Mouse (Mus musculus): ENCODE measurements around the gene Olfr172. TPM values are rescaled to one million over a fixed set of nuclear protein-coding genes. Genes with fewer than 3 reads are reported as not detected.

The Olfr172 gene
- polyA plus RNA-seq, 1 experiment = not detected

- TF ChIP-seq POLR2A (IDR thresholded peaks at IDR 0.05; ENCODE audit: insufficient read depth, low read length) (no peak), EP300 (IDR thresholded peaks at IDR 0.05; ENCODE audit: insufficient read depth, low read depth, low read length) (no peak), CTCF (IDR thresholded peaks at IDR 0.05; ENCODE audit: low read depth, low read length) (no peak)
- H3K4me1 ChIP-seq (ENCODE audit: control insufficient read depth, insufficient read depth, low read length) = no peaks in the 10 kb centered on the region
- no peaks in the 10 kb centered on the region for H3K36me3 ChIP-seq (ENCODE audit: control insufficient read depth, insufficient read depth, low read length, poor library complexity, severe bottlenecking)
- no peaks in the 10 kb centered on the region for H3K27me3 ChIP-seq (ENCODE audit: control insufficient read depth, insufficient read depth, low read length, poor library complexity, severe bottlenecking)
- no peak overlapping the region for H3K27ac ChIP-seq (ENCODE audit: insufficient read depth, low read length)
- no peaks in the 10 kb centered on the region for H3K9me3 ChIP-seq (replicated peaks; ENCODE audit: control insufficient read depth, insufficient read depth, low read length, poor library complexity, severe bottlenecking)
- no peak overlapping the region for H3K9ac ChIP-seq (ENCODE audit: low read depth, poor library complexity, severe bottlenecking)
- no peak overlapping the region for H3K4me3 ChIP-seq (ENCODE audit: low read depth, low read length)
Measured at GRCm38 (mm10) chr16:58738800-58739199, 24.2 kb downstream of the Olfr172 start.

GRCm38 (mm10) chr16:58738205-58738604, 24.8 kb downstream of the Olfr172 start:
- Histone ChIP-seq H3K9me3 (replicated peaks; ENCODE audit: control insufficient read depth, insufficient read depth, low read length, poor library complexity, severe bottlenecking) (no peaks in the 10 kb centered on the region), H3K9ac (ENCODE audit: low read depth, poor library complexity, severe bottlenecking) (no peak overlapping the region), H3K36me3 (ENCODE audit: control insufficient read depth, insufficient read depth, low read length, poor library complexity, severe bottlenecking) (peaks cover 2% of the 10 kb centered on the region), H3K4me3 (ENCODE audit: low read depth, low read length) (no peak overlapping the region), H3K27ac (ENCODE audit: insufficient read depth, low read length) (no peak overlapping the region), H3K27me3 (ENCODE audit: control insufficient read depth, insufficient read depth, low read length, poor library complexity, severe bottlenecking) (no peaks in the 10 kb centered on the region), H3K4me1 (ENCODE audit: control insufficient read depth, insufficient read depth, low read length) (no peaks in the 10 kb centered on the region)
- no peak for TF ChIP-seq CTCF (IDR thresholded peaks at IDR 0.05; ENCODE audit: low read depth, low read length)
- TF ChIP-seq EP300 (IDR thresholded peaks at IDR 0.05; ENCODE audit: insufficient read depth, low read depth, low read length) = no peak
- no peak for TF ChIP-seq POLR2A (IDR thresholded peaks at IDR 0.05; ENCODE audit: insufficient read depth, low read length)

GRCm38 (mm10) chr16:58728176-58728671, 34.8 kb downstream of the Olfr172 start:
- peak overlapping the region; percentile 79 for H3K9ac ChIP-seq (ENCODE audit: low read depth, poor library complexity, severe bottlenecking)
- peak overlapping the region; percentile 76 for H3K4me3 ChIP-seq (ENCODE audit: low read depth, low read length)
- H3K27me3 ChIP-seq (ENCODE audit: control insufficient read depth, insufficient read depth, low read length, poor library complexity, severe bottlenecking) = no peaks in the 10 kb centered on the region
- no peaks in the 10 kb centered on the region for H3K9me3 ChIP-seq (replicated peaks; ENCODE audit: control insufficient read depth, insufficient read depth, low read length, poor library complexity, severe bottlenecking)
- no peak for TF ChIP-seq CTCF (IDR thresholded peaks at IDR 0.05; ENCODE audit: low read depth, low read length)
- TF ChIP-seq POLR2A (IDR thresholded peaks at IDR 0.05; ENCODE audit: insufficient read depth, low read length) = no peak
- no peak for TF ChIP-seq EP300 (IDR thresholded peaks at IDR 0.05; ENCODE audit: insufficient read depth, low read depth, low read length)
- H3K4me1 ChIP-seq (ENCODE audit: control insufficient read depth, insufficient read depth, low read length) = no peaks in the 10 kb centered on the region
- H3K36me3 ChIP-seq (ENCODE audit: control insufficient read depth, insufficient read depth, low read length, poor library complexity, severe bottlenecking) = peaks cover 12% of the 10 kb centered on the region
- H3K27ac ChIP-seq (ENCODE audit: insufficient read depth, low read length) = no peak overlapping the region

- Histone ChIP-seq H3K36me3 (ENCODE audit: control insufficient read depth, insufficient read depth, low read length, poor library complexity, severe bottlenecking) (peaks cover 11% of the 10 kb centered on the region; the same call in 1 of the 2 replicates), H3K4me1 (ENCODE audit: control insufficient read depth, insufficient read depth, low read length) (no peaks in the 10 kb centered on the region), H3K27me3 (ENCODE audit: control insufficient read depth, insufficient read depth, low read length, poor library complexity, severe bottlenecking) (no peaks in the 10 kb centered on the region), H3K9ac (ENCODE audit: low read depth, poor library complexity, severe bottlenecking) (peak within 1 kb of the TSS; percentile 79), H3K27ac (ENCODE audit: insufficient read depth, low read length) (no peak within 1 kb of the TSS), H3K9me3 (replicated peaks; ENCODE audit: control insufficient read depth, insufficient read depth, low read length, poor library complexity, severe bottlenecking) (no peaks in the 10 kb centered on the region), H3K4me3 (ENCODE audit: low read depth, low read length) (peak within 1 kb of the TSS; percentile 76)
- TF ChIP-seq CTCF (IDR thresholded peaks at IDR 0.05; ENCODE audit: low read depth, low read length) (no peak), POLR2A (IDR thresholded peaks at IDR 0.05; ENCODE audit: insufficient read depth, low read length) (peak; percentile 44)
Measured at GRCm38 (mm10) chr16:58727477-58728131, 35.4 kb downstream of the Olfr172 start, which contains the start of gene Cldnd1. Gene Cldnd1, plus strand, starts transcription at chr16:58727910.

- Histone ChIP-seq H3K4me3 (ENCODE audit: low read depth, low read length) (no peak overlapping the region), H3K36me3 (ENCODE audit: control insufficient read depth, insufficient read depth, low read length, poor library complexity, severe bottlenecking) (peaks cover 4% of the 10 kb centered on the region; the same call in 1 of the 2 replicates), H3K27ac (ENCODE audit: insufficient read depth, low read length) (no peak overlapping the region), H3K4me1 (ENCODE audit: control insufficient read depth, insufficient read depth, low read length) (no peaks in the 10 kb centered on the region), H3K9ac (ENCODE audit: low read depth, poor library complexity, severe bottlenecking) (no peak overlapping the region), H3K27me3 (ENCODE audit: control insufficient read depth, insufficient read depth, low read length, poor library complexity, severe bottlenecking) (no peaks in the 10 kb centered on the region), H3K9me3 (replicated peaks; ENCODE audit: control insufficient read depth, insufficient read depth, low read length, poor library complexity, severe bottlenecking) (no peaks in the 10 kb centered on the region)
- TF ChIP-seq POLR2A (IDR thresholded peaks at IDR 0.05; ENCODE audit: insufficient read depth, low read length) (no peak), EP300 (IDR thresholded peaks at IDR 0.05; ENCODE audit: insufficient read depth, low read depth, low read length) (no peak), CTCF (IDR thresholded peaks at IDR 0.05; ENCODE audit: low read depth, low read length) (no peak)
Measured at GRCm38 (mm10) chr16:58726680-58727476, 36.1 kb downstream of the Olfr172 start.

- no peaks in the 10 kb centered on the region for H3K36me3 ChIP-seq (ENCODE audit: control insufficient read depth, insufficient read depth, low read length, poor library complexity, severe bottlenecking)
- no peaks in the 10 kb centered on the region for H3K4me1 ChIP-seq (ENCODE audit: control insufficient read depth, insufficient read depth, low read length)
- H3K4me3 ChIP-seq (ENCODE audit: low read depth, low read length) = no peak overlapping the region
- H3K9me3 ChIP-seq (replicated peaks; ENCODE audit: control insufficient read depth, insufficient read depth, low read length, poor library complexity, severe bottlenecking) = no peaks in the 10 kb centered on the region
- H3K9ac ChIP-seq (ENCODE audit: low read depth, poor library complexity, severe bottlenecking) = no peak overlapping the region
- TF ChIP-seq POLR2A (IDR thresholded peaks at IDR 0.05; ENCODE audit: insufficient read depth, low read length) (no peak), EP300 (IDR thresholded peaks at IDR 0.05; ENCODE audit: insufficient read depth, low read depth, low read length) (no peak), CTCF (IDR thresholded peaks at IDR 0.05; ENCODE audit: low read depth, low read length) (no peak)
- H3K27ac ChIP-seq (ENCODE audit: insufficient read depth, low read length) = no peak overlapping the region
- no peaks in the 10 kb centered on the region for H3K27me3 ChIP-seq (ENCODE audit: control insufficient read depth, insufficient read depth, low read length, poor library complexity, severe bottlenecking)
Measured at GRCm38 (mm10) chr16:58722292-58722691, 40.7 kb downstream of the Olfr172 start.

All from ES-Bruce4 (cell line).